Mouse (Mus musculus) bone marrow, adult 2 months (tissue): ENCODE measurements around the gene Ptprn2.

Experiments
- CTCF ChIP-seq: fragments of 200-500 bp; IDR thresholded peaks from 2 replicates; pipeline ENCODE4 v1.5.1; 2011; ENCODE audit warnings: low read length, control low read depth; ENCODE audit not compliant: control insufficient read depth, insufficient read depth
- POLR2A ChIP-seq: fragments of 200-500 bp; IDR thresholded peaks from 2 replicates; pipeline ENCODE4 v1.6.1; 2011; ENCODE audit warnings: low read depth, mild to moderate bottlenecking, control low read depth, low read length, borderline replicate concordance; ENCODE audit not compliant: control insufficient read depth

DNA sequence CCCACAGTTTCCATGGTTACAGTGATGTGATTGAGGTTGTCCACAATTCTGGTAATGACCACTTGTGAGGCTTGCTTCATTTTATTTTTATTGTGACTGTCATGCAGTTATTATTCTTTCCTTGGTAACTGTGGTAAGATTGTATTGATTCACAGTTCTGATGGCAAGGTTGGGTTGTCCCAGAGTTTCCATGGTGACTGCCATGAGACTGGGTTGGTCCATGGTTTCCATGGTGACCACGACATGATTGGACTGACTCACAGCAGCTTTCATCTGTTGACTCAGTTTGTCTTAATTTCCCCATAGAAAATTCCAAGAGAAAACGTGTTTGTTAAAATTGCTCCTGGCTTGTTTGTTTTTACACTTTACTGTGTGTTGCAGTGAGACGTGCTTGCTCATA is 225.2 kb downstream of the Ptprn2 start:
- no peak for TF ChIP-seq POLR2A
- TF ChIP-seq CTCF, result no peak
